Mouse (Mus musculus): ENCODE results near the gene Hoxc10.

The Hoxc10 gene

DNA sequence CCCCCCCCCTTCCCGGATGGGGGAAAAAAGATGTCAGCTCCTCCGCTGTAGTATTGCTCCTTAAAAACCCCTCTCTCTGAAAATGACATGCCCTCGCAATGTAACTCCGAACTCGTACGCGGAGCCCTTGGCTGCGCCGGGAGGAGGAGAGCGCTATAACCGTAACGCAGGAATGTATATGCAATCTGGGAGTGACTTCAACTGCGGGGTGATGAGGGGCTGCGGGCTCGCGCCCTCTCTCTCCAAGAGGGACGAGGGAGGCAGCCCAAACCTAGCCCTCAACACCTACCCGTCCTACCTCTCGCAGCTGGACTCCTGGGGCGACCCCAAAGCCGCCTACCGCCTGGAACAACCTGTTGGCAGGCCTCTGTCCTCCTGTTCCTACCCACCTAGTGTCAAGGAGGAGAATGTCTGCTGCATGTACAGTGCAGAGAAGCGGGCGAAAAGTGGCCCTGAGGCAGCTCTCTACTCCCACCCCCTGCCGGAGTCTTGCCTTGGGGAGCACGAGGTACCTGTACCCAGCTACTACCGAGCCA lies at the start of gene Hoxc10:
Gene Hoxc10, plus strand, starts transcription at position 21 of the 536 bp plus-strand sequence.
- DNase-seq (ENCODE audit: inconsistent age in 2 of 2, low spot score in 1 of 2) = no peak

- no peak for DNase-seq (ENCODE audit: inconsistent age in 2 of 2, low spot score in 1 of 2)
Observed at GRCm38 (mm10) chr15:102917972-102918572, 48.5 kb upstream of the Hoxc10 start.

GRCm38 (mm10) chr15:102918611-102919265 lies 47.9 kb upstream of the Hoxc10 start:
- no peak for DNase-seq (ENCODE audit: inconsistent age in 2 of 2, low spot score in 1 of 2)

DNA sequence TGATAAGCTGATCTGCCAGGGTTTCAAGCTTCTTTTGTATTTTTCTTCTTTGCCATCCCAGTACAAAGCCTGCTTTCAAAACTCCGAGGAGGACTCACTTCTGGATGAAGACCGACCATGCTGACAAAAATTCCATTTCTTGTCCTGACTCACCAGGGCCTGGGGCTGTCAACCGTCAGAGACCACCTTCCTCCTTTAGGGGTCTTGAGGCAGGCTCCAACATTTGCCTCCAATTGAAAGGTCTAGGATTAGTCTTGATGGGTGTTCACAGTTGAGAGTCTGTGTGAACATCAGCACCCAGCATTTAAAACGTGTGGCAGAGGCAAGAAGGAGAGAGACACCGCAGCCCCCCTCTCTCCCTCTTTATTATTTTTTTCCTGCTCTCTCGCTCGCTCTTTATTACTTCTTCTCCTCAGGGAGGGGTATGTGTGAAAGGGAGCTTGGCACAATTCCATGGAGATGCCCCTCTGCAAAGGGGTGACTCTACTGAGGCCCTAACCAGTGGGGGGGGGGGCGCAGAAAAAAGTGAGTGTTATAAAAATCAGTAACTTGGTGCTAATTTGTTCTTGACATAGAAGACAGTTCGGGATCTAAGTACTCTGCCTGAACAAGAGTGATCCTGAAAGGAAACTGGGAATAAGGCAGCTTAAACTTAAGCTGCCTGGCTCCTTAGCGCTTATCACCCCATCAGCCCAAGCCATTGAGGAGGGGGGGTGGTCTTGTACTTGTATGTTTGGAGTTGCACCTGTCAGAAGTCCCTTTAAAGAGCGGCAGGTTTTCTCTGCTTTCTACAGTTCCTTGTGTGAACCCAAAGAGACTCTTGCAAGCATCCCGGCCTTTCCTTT lies 47.0 kb upstream of the Hoxc10 start:
- no peak for DNase-seq (ENCODE audit: inconsistent age in 2 of 2, low spot score in 1 of 2)

- DNase-seq (ENCODE audit: inconsistent age in 2 of 2, low spot score in 1 of 2) = peak; percentile 30 to 63
Observed at GRCm38 (mm10) chr15:102920619-102921018, 46.0 kb upstream of the Hoxc10 start.

DNA sequence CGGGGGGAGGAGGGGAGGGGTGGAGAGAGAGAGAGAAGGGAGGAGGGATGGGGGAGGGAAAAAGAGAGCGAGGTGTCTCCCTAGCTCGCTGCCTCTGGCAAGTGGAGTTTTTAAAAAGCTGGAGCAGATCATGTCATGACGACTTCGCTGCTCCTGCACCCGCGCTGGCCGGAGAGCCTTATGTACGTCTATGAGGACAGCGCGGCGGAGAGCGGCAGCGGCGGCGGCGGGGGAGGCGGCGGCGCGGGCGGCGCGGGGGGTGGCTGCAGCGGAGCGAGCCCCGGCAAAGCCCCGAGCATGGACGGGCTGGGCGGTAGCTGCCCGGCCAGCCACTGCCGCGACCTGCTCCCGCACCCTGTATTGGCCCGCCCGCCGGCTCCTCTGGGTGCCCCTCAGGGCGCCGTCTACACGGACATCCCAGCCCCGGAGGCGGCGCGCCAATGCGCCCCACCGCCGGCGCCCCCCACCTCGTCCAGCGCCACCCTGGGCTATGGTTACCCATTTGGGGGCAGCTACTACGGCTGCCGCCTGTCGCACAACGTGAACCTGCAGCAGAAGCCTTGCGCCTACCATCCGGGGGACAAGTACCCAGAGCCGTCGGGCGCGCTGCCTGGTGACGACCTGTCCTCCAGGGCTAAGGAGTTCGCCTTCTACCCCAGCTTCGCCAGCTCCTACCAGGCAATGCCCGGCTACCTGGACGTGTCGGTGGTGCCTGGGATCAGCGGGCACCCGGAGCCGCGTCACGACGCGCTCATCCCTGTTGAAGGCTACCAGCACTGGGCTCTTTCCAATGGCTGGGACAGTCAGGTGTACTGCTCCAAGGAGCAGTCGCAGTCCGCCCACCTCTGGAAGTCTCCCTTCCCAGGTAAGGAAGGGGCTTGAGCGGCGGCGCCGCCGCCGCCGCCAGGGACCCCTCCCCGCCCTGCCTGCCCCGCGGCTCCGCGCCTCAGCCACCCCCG lies 45.3 kb upstream of the Hoxc10 start, which contains the start of gene Hoxc13:
Gene Hoxc13, plus strand, starts transcription at position 51 of the 959 bp plus-strand sequence.
- DNase-seq (ENCODE audit: inconsistent age in 2 of 2, low spot score in 1 of 2) = no peak

- DNase-seq (ENCODE audit: inconsistent age in 2 of 2, low spot score in 1 of 2) = no peak
Observed at GRCm38 (mm10) chr15:102922012-102922362, 44.6 kb upstream of the Hoxc10 start.

DNA sequence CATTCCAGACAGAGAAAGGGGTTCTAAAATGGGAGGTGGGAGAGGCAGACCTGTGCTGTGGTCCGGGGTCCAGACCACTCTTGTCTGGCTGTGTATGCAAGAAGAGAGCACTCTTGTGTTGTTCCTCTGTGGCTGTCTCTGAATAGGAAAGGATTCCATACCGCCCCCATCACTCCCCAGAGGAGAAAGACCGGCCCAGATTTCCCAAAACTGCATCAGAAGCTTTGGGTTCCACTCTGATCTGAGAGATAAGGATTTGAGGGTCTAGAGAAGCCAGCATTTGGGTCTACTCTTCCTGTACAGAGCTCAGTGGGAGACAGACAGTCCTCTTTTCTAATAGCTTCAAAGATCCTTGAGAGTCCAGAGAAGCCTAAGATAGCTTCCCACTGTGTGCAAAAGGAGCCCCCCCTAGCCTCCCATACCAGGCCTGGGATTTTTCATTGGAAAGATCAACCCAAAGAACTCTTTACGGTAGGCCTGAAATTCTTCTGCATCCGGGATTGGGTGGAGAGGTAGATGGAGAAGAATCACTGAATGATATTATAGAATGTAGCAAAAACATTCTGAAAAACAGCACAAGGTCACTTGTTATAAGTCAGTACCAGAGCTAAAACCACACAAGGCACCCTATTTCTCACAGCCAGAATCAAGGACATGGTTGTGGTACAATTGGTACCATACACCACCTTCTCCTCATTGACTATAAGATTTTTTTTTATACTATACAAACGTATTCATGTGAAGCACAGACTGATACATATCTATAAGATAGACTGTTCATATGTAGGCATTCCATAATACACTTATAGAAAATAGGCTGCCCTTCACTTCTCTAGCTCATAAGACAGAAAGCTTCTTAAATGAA lies 43.7 kb upstream of the Hoxc10 start:
- no peak for DNase-seq (ENCODE audit: inconsistent age in 2 of 2, low spot score in 1 of 2)

DNA sequence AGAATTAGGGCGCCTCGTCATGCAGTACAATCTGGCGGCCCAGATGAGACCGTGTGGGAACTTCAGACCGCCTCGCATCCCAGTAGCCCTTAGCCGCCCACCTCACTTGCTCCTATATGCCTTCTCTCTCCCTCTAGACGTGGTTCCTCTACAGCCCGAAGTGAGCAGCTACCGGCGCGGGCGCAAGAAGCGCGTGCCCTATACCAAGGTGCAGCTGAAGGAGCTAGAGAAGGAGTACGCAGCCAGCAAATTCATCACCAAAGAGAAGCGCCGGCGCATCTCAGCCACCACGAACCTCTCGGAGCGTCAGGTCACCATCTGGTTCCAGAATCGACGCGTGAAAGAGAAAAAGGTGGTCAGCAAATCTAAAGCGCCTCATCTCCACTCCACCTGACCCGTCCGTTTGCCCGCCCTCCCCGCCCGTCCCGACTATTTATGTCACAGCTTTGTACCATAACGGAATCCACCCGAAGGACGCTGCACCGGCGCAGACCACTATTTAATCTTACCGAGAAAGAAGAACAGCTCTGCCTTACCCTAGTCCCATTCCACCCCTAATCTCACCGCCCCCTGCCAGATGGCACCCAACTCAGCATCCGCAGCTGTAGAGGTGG lies 39.5 kb upstream of the Hoxc10 start:
- no peak for DNase-seq (ENCODE audit: inconsistent age in 2 of 2, low spot score in 1 of 2)

DNA sequence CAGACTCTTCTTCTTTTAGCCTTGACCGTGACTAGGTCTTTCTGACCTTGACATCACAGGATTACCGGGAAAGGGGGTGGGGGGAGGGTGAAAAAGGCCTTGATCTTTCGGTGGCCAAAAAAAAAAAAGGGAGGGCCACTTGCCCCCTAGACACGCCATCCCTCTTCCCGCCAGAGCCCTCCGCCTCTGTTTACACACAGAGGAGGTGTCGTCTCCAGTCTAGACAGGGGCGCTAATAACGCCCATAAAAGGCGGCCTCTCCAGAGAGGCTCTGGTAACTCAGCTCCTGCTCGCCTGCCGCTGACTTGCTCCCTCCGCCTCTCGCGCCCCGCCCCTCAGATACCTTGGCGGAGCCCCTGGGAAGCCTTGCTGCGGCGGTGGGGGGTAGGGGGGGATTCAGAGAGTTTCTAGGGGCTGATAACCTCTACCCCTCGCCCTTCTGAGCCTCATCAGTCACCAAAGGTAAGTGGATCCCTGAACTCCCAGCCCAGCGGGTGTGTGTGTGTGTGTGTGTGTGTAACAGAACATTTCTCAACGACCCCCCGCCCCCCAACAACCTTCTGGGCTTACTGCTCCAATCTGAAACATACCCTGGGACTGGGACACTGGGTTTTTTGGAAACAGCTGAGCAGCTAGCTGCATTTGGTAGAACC lies 34.8 kb upstream of the Hoxc10 start:
- no peak for DNase-seq (ENCODE audit: inconsistent age in 2 of 2, low spot score in 1 of 2)

DNA sequence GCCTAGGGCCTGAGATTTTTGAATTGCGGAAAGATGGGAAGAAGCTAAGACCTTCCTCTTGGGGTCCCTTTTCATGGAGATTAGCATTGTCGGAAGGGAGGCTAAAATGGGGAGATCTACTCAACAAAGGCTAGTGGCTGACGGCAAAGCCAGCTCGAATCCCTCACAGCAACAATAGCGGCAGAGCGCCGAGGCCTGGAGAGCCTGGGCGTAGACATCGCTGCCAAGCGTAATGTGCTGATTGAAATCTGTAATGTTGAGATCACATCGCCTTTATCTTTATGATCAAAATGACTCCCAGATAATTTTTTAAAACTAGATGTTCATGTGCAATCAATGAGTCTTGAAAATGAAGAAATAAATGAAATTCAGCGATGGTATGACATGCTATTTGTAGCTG lies 32.2 kb upstream of the Hoxc10 start:
- no peak for DNase-seq (ENCODE audit: inconsistent age in 2 of 2, low spot score in 1 of 2)

DNA sequence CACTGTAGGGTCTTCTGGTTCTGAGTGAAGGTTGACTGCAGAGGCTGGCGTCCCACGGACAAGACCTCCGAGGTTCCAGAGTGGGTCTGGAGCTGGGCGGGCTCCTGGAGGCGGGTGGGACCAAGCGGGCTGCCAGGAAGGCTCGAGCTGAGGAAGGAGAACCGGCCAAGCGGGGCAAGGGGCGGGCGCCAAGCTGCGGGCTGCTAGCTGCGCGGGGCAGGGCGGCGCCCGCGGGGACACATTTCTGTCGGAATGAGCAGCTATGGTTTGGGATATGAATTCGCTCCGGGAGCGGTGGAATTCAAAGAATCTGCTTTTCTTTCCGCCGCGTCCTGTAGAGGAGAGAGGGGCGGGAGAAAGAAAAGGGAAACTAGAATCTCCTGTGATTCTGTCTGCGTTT lies 31.7 kb upstream of the Hoxc10 start:
- no peak for DNase-seq (ENCODE audit: inconsistent age in 2 of 2, low spot score in 1 of 2)

DNA sequence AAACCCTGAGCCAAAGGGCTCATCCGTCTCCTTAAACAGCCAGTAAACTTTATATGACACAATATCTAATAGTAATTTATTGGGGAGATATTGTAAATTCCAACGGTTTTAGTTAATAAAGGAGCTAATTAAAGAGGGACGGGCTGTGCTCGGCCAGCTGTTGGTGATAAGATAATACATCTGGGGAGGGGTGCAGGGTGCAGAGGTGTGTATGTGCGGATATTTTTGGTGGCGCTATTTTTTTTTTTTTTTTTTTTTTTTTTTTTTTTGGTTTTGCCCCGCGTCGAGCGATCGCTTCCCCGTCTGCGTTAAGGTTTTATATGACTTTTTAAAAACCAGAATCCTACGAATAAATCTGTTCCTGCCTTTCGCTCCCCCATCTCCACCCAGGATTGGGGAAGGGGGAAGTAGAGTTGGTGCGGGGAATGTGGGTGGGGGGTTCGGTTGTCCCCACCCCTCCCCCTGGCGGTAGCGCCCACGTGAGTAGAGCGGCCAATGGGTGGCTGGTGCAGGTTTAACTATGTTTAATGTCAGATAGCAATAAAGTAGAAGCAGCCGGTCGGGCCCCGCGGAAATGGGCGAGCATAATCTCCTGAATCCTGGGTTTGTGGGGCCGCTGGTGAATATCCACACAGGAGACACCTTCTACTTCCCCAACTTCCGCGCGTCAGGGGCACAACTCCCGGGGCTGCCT lies 30.2 kb upstream of the Hoxc10 start, which contains the start of gene Hoxc12:
Gene Hoxc12, plus strand, starts transcription at position 479 of the 694 bp plus-strand sequence.
- DNase-seq (ENCODE audit: inconsistent age in 2 of 2, low spot score in 1 of 2) = no peak

GRCm38 (mm10) chr15:102937036-102937666 lies 29.4 kb upstream of the Hoxc10 start:
- DNase-seq (ENCODE audit: inconsistent age in 2 of 2, low spot score in 1 of 2) = no peak

- no peak for DNase-seq (ENCODE audit: inconsistent age in 2 of 2, low spot score in 1 of 2)
Observed at GRCm38 (mm10) chr15:102939256-102940155, 27.1 kb upstream of the Hoxc10 start.

DNA sequence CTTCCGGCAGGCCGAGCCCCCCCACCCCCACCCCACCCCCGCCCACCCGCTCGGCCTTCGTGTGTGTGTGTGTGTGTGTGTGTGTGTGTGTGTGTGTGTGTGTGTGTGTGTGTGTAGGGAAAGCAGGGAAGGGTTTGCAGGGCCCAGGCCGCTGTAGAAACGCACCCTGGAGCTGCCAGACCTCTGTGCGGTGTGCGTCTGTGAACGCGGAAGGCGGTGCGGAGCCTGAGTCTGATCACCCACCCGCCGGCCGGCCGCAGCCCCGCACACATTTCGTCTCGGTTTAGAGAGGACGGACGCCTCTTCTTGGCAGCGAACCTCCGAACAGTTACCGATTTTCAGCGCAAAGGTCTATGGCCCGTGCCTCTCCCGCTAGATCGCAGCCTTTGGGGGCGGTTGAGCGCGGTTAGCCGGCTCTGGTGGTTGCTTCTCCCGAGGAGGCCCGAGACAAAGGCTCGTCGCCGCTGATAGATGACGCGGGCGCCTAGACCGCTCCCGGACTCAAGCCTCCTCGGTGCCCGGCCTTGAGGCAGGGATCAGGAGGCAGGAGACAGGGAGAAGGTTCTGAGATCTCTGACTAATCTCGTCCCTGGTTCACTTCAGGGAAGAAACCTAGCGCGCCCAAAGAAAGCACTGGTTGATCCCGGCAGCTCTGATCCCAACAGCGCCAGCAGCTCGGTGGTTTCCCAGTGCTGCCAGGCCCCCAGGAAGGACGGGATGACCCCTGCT lies 23.7 kb upstream of the Hoxc10 start:
- peak in 1 of 2 experiments; percentile 41 for DNase-seq (ENCODE audit: inconsistent age in 2 of 2, low spot score in 1 of 2)

Measured in adrenal gland, adult (tissue).